Mouse (Mus musculus) spleen, adult 2 months (tissue): ENCODE data around the gene Zdhhc6.

Source experiments
- CTCF ChIP-seq: fragments of 200-500 bp; IDR thresholded peaks from 2 replicates; pipeline ENCODE4 v1.5.1; 2011; ENCODE audit warnings: mild to moderate bottlenecking, inconsistent platforms; ENCODE audit not compliant: insufficient read depth, insufficient read length, insufficient replicate concordance; ENCODE audit errors: extremely low read depth
- POLR2A ChIP-seq: fragments of 200-500 bp; IDR thresholded peaks from 2 replicates; pipeline ENCODE4 v1.6.1; 2011; ENCODE audit warnings: low read depth, low read length, inconsistent platforms

DNA sequence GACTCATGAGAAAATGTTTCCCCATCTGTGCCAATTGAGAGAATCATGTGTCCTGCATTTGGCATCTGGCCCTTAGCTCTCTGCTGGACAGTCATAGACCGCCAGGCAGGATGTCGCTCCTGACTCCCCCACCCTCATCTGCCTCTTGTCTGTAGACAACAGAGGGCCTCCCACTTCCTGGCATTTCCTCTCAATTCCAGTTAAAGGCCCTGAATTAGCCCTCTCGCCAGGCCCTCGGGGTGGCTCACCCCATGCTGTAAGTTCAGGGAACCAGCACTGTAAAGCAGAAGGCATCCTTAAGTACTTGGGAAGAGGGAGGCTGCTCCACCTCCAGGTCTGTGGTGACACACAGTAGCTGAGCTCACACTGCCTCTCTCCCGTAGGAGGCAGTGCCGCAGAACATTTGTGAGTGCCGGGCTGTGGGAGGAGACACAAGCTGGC is 71.0 kb downstream of the Zdhhc6 start:
- no peak for TF ChIP-seq POLR2A
- no peak for TF ChIP-seq CTCF
